Mouse (Mus musculus) lung, postnatal 0 days (tissue): ENCODE results near the gene Nckipsd. TPM values are rescaled to one million over a fixed set of nuclear protein-coding genes. Genes with fewer than 3 reads are reported as not detected.

Source experiments
- ATAC-seq: fragments of 200-750 bp; cut with Nextera tagmentation; 2 replicates; pipeline ENCODE4 v1.8.0; 2017; ENCODE audit warnings: moderate library complexity
- DNase-seq: peaks from one replicate; pipeline ENCODE4 v3.0.0-alpha.2; 2016; ENCODE audit warnings: low spot score
- H3K27ac ChIP-seq: fragments of 300-500 bp; sonication (generic); 2 replicates; pipeline ENCODE4 v1.5.1; 2014; ENCODE audit warnings: antibody characterized with exemption, mild to moderate bottlenecking, low read length, mixed read lengths
- H3K27me3 ChIP-seq: fragments of 300-500 bp; sonication (generic); replicated peaks from 2 replicates; pipeline ENCODE4 v1.6.1; 2014; ENCODE audit warnings: low read length, mixed read lengths; ENCODE audit not compliant: insufficient read depth
- H3K36me3 ChIP-seq: fragments of 300-500 bp; sonication (generic); 2 replicates; pipeline ENCODE4 v1.6.1; 2014; ENCODE audit warnings: low read length, mixed read lengths; ENCODE audit not compliant: insufficient read depth
- H3K4me1 ChIP-seq: fragments of 300-500 bp; sonication (generic); 2 replicates; pipeline ENCODE4 v1.6.1; 2014; ENCODE audit warnings: antibody characterized with exemption, low read depth, low read length, mixed read lengths; ENCODE audit not compliant: insufficient read depth
- H3K4me2 ChIP-seq: fragments of 300-500 bp; sonication (generic); replicated peaks from 2 replicates; pipeline ENCODE4 v1.6.1; 2014; ENCODE audit warnings: low read depth, mild to moderate bottlenecking, low read length, moderate library complexity, mixed read lengths
- H3K4me3 ChIP-seq: fragments of 300-500 bp; sonication (generic); 2 replicates; pipeline ENCODE4 v1.5.1; 2014; ENCODE audit warnings: low read depth, low read length
- H3K9ac ChIP-seq: fragments of 300-500 bp; sonication (generic); replicated peaks from 2 replicates; pipeline ENCODE4 v1.6.1; 2014; ENCODE audit warnings: low read depth, mild to moderate bottlenecking
- H3K9me3 ChIP-seq: fragments of 300-500 bp; sonication (generic); 2 replicates; pipeline ENCODE4 v1.6.1; 2016; ENCODE audit warnings: low read length, mixed read lengths
- CTCF ChIP-seq: IDR thresholded peaks from 2 replicates; pipeline ENCODE4 v1.5.1; 2016; ENCODE audit warnings: antibody characterized with exemption, mild to moderate bottlenecking
- EP300 ChIP-seq: IDR thresholded peaks from 2 replicates; pipeline ENCODE4 v1.6.1; 2016; ENCODE audit warnings: antibody characterized with exemption, mild to moderate bottlenecking, control low read depth
- WGBS: fragments of 180-500 bp; shearing (Covaris S2); extraction: QIAGEN DNeasy Blood & Tissue Kit; methylation state at CpG from one replicate; pipeline ENCODE4 v1.1.7; 2014; 5-methylcytosine and 5-hydroxymethylcytosine counted together
- polyA plus RNA-seq: library from polyadenylated mRNA; unstranded; fragments of >200 nt; fragmentation: Nextera tagmentation; extraction: Ambion mirVana; gene quantifications from 2 replicates; pipeline ENCODE4 v1.2.1, GENCODE M21; 2015

Gene Nckipsd
- polyA plus RNA-seq, 1 experiment from 2014 or later, result 10.9 TPM

- Histone ChIP-seq H3K27me3 (no peaks in the 10 kb centered on the region), H3K9me3 (no peaks in the 10 kb centered on the region), H3K4me1 (peaks cover 5% of the 10 kb centered on the region; the same call in 1 of the 2 replicates), H3K27ac (no peak overlapping the region), H3K36me3 (peaks cover 31% of the 10 kb centered on the region), H3K4me3 (no peak overlapping the region), H3K4me2 (no peak overlapping the region), H3K9ac (no peak overlapping the region)
- ATAC-seq, result no peak
- TF ChIP-seq CTCF (no peak), EP300 (no peak)
- DNase-seq, result no peak
- WGBS, result 75% methylated on average over 1 of the region's 1 CpGs
Measured at GRCm38 (mm10) chr9:108806831-108807230, 1.3 kb upstream of the Nckipsd start.

GRCm38 (mm10) chr9:108807674-108808073 lies 494 bp upstream of the Nckipsd start:
- no peak for ATAC-seq
- TF ChIP-seq EP300, result no peak
- no peak for TF ChIP-seq CTCF
- H3K27ac ChIP-seq, result no peak overlapping the region
- H3K27me3 ChIP-seq, result no peaks in the 10 kb centered on the region
- WGBS, result 67% methylated on average over 5 of the region's 5 CpGs
- DNase-seq, result no peak
- H3K4me1 ChIP-seq, result peaks cover 5% of the 10 kb centered on the region; the same call in 1 of the 2 replicates
- H3K4me3 ChIP-seq, result no peak overlapping the region
- H3K36me3 ChIP-seq, result peaks cover 34% of the 10 kb centered on the region
- no peak overlapping the region for H3K4me2 ChIP-seq
- H3K9me3 ChIP-seq, result no peaks in the 10 kb centered on the region
- H3K9ac ChIP-seq, result no peak overlapping the region

- H3K4me1 ChIP-seq, result peaks cover 5% of the 10 kb centered on the region; the same call in 1 of the 2 replicates
- no peaks in the 10 kb centered on the region for H3K27me3 ChIP-seq
- DNase-seq (peak; percentile 39), ATAC-seq (peak; percentile 25)
- WGBS, result 40% methylated on average over 5 of the region's 5 CpGs
- TF ChIP-seq CTCF, result no peak
- TF ChIP-seq EP300, result no peak
- H3K4me2 ChIP-seq, result peak overlapping the region; percentile 97
- H3K36me3 ChIP-seq, result peaks cover 38% of the 10 kb centered on the region
- H3K9ac ChIP-seq, result peak overlapping the region; percentile 66; the same call in 1 of the 2 replicates
- no peak overlapping the region for H3K27ac ChIP-seq
- H3K4me3 ChIP-seq, result peak overlapping the region; percentile 75; the same call in 1 of the 2 replicates
- no peaks in the 10 kb centered on the region for H3K9me3 ChIP-seq
Measured at GRCm38 (mm10) chr9:108809188-108809587, 1.0 kb downstream of the Nckipsd start.

- DNase-seq (no peak), ATAC-seq (no peak)
- no peak for TF ChIP-seq CTCF
- no peak for TF ChIP-seq EP300
- Histone ChIP-seq H3K36me3 (peaks cover 35% of the 10 kb centered on the region), H3K9ac (no peak overlapping the region), H3K27me3 (no peaks in the 10 kb centered on the region), H3K9me3 (no peaks in the 10 kb centered on the region), H3K4me1 (peaks cover 5% of the 10 kb centered on the region; the same call in 1 of the 2 replicates), H3K4me2 (no peak overlapping the region), H3K4me3 (no peak overlapping the region), H3K27ac (no peak overlapping the region)
- 44% methylated on average over 6 of the region's 6 CpGs for WGBS
Measured at GRCm38 (mm10) chr9:108809723-108810122, 1.6 kb downstream of the Nckipsd start.

GRCm38 (mm10) chr9:108810516-108810915 lies 2.3 kb downstream of the Nckipsd start:
- no peak overlapping the region for H3K9ac ChIP-seq
- peaks cover 5% of the 10 kb centered on the region; the same call in 1 of the 2 replicates for H3K4me1 ChIP-seq
- 79% methylated on average over 5 of the region's 5 CpGs for WGBS
- no peak for ATAC-seq
- no peak for DNase-seq
- no peak overlapping the region for H3K4me3 ChIP-seq
- H3K36me3 ChIP-seq, result peaks cover 33% of the 10 kb centered on the region
- no peak overlapping the region for H3K4me2 ChIP-seq
- no peak overlapping the region for H3K27ac ChIP-seq
- H3K9me3 ChIP-seq, result no peaks in the 10 kb centered on the region
- TF ChIP-seq CTCF, result no peak
- TF ChIP-seq EP300, result no peak
- no peaks in the 10 kb centered on the region for H3K27me3 ChIP-seq

GRCm38 (mm10) chr9:108815557-108815956 lies 7.4 kb downstream of the Nckipsd start:
- DNase-seq, result no peak
- Histone ChIP-seq H3K27me3 (no peaks in the 10 kb centered on the region), H3K27ac (no peak overlapping the region), H3K9ac (no peak overlapping the region), H3K4me3 (no peak overlapping the region), H3K4me2 (no peak overlapping the region), H3K4me1 (no peaks in the 10 kb centered on the region), H3K9me3 (no peaks in the 10 kb centered on the region), H3K36me3 (peaks cover 26% of the 10 kb centered on the region)
- WGBS, result 81% methylated on average over 7 of the region's 7 CpGs
- no peak for ATAC-seq
- TF ChIP-seq EP300, result no peak
- TF ChIP-seq CTCF, result no peak
